Mouse (Mus musculus) intestine, embryonic 14.5 days (tissue): ENCODE measurements around the gene Dnajc3. TPM values are rescaled to one million over a fixed set of nuclear protein-coding genes. Genes with fewer than 3 reads are reported as not detected.

Source experiments
- ATAC-seq: fragments of 200-750 bp; cut with Nextera tagmentation; replicated peaks from 2 replicates; pipeline ENCODE4 v1.8.0; 2017; ENCODE audit warnings: low read depth, moderate number of reproducible peaks, moderate TSS enrichment, moderate library complexity; ENCODE audit not compliant: low FRiP score, low TSS enrichment
- DNase-seq: peaks from one replicate; pipeline ENCODE4 v3.0.0-alpha.2; 2018; ENCODE audit warnings: low spot score
- H3K27ac ChIP-seq: fragments of 300-500 bp; sonication (generic); 2 replicates; pipeline ENCODE4 v1.5.1; 2014; ENCODE audit warnings: low read depth, mild to moderate bottlenecking, control low read depth
- H3K27me3 ChIP-seq: fragments of 300-500 bp; sonication (generic); replicated peaks from 2 replicates; pipeline ENCODE4 v1.6.1; 2014; ENCODE audit warnings: low read length, control low read depth; ENCODE audit not compliant: control insufficient read depth, insufficient read depth
- H3K36me3 ChIP-seq: fragments of 300-500 bp; sonication (generic); 2 replicates; pipeline ENCODE4 v1.6.1; 2014; ENCODE audit warnings: low read length, control low read depth; ENCODE audit not compliant: control insufficient read depth, insufficient read depth
- H3K4me1 ChIP-seq: fragments of 300-500 bp; sonication (generic); replicated peaks from 2 replicates; pipeline ENCODE4 v1.6.1; 2014; ENCODE audit warnings: low read length, control low read depth, mixed read lengths; ENCODE audit not compliant: control insufficient read depth, insufficient read depth
- H3K4me2 ChIP-seq: fragments of 300-500 bp; sonication (generic); 2 replicates; pipeline ENCODE4 v1.6.1; 2014; ENCODE audit warnings: low read length
- H3K4me3 ChIP-seq: fragments of 300-500 bp; sonication (generic); 2 replicates; pipeline ENCODE4 v1.5.1; 2014; ENCODE audit warnings: low read depth, low read length, control low read depth, mixed read lengths
- H3K9ac ChIP-seq: fragments of 300-500 bp; sonication (generic); 2 replicates; pipeline ENCODE4 v1.6.1; 2014; ENCODE audit warnings: mild to moderate bottlenecking, low read length
- H3K9me3 ChIP-seq: fragments of 300-500 bp; sonication (generic); 2 replicates; pipeline ENCODE4 v1.6.1; 2016; ENCODE audit warnings: low read length, control low read depth; ENCODE audit not compliant: control insufficient read depth
- WGBS: fragments of 180-500 bp; shearing (Covaris S2); extraction: QIAGEN DNeasy Blood & Tissue Kit; methylation state at CpG from one replicate; pipeline ENCODE4 v1.1.7; 2014; 5-methylcytosine and 5-hydroxymethylcytosine counted together
- polyA plus RNA-seq: library from polyadenylated mRNA; unstranded; fragments of >200 nt; fragmentation: Nextera tagmentation; extraction: Ambion mirVana; gene quantifications from 2 replicates; pipeline ENCODE4 v1.2.1, GENCODE M21; 2014

Dnajc3 gene
- polyA plus RNA-seq, 1 experiment from 2014 or later: 40.9 TPM

DNA sequence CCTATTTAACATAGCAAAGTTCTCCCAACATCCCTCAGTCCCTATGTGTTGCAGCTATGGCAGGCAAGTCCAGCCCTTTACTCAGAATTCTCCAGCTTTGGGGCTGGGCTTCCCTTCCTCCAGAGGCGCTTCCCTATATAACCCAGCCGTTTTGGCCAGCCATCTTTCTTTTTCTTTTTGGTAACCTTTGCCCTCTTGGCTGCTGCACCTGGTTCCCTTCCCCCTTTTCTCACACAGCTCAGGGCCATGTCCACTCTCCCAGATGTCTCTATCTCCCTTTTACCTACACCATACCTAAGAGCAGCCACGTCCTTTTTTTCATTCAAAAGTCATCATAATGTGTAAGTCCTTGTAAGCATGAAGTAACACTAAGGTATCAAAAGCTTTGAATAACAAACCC lies 1.5 kb upstream of the Dnajc3 start:
- Histone ChIP-seq H3K36me3 (no peaks in the 10 kb centered on the region), H3K27me3 (no peaks in the 10 kb centered on the region), H3K4me2 (no peak overlapping the region), H3K4me1 (peaks cover 18% of the 10 kb centered on the region), H3K9me3 (no peaks in the 10 kb centered on the region), H3K9ac (no peak overlapping the region), H3K4me3 (no peak overlapping the region), H3K27ac (no peak overlapping the region)
- ATAC-seq (no peak), DNase-seq (no peak)
- WGBS: 62% methylated on average over 3 of the region's 3 CpGs

DNA sequence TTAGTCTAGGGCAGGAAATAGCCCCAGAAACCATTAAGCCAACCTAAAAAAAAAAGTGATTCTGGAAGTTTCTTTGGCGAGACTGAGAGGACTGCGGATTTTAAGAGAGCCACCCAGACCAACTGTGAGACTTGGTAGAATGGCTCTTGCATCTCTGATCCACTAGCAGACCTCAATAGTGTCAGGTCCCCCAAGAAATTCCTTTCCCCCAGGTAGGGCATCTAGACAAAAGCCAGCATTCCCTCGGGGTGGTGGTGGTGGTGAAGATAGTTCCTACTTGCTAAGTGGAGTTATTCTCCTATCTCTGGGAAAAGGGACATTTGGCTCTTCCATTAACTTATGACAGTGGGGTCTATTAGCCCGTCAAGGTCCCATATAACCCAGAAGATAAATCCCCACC lies 824 bp upstream of the Dnajc3 start:
- peak; percentile 60 for DNase-seq
- Histone ChIP-seq H3K4me3 (peak overlapping the region; percentile 96), H3K36me3 (no peaks in the 10 kb centered on the region), H3K9ac (peak overlapping the region; percentile 70), H3K27ac (peak overlapping the region; percentile 84), H3K4me2 (peak overlapping the region; percentile 61), H3K4me1 (peaks cover 20% of the 10 kb centered on the region), H3K27me3 (no peaks in the 10 kb centered on the region), H3K9me3 (no peaks in the 10 kb centered on the region)
- no peak; the same call in 1 of the 2 replicates for ATAC-seq
- 33% methylated on average over 4 of the region's 4 CpGs for WGBS

DNA sequence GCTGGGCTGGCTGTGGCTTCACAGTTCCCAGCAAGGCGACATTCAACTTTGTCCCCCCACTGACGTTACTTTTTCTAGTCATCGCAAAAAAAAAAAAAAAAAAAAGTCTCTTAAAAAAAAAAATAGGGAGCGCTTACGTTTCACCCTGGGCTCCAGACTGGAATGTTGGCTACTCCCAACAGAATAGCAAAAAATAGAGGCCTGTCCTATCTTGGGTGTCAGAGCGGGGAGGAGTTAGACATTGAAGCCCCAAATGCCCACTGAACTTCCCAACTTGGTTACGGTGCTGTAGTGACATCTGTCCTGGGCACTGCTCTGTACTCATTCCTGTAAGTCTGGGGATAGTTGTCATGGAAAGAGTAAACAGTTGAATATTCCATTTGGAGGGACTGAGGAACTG lies 775 bp downstream of the Dnajc3 start:
- DNase-seq (no peak), ATAC-seq (no peak)
- peaks cover 22% of the 10 kb centered on the region for H3K4me1 ChIP-seq
- H3K9ac ChIP-seq: peak overlapping the region; percentile 99
- WGBS: 2% methylated on average over 7 of the region's 7 CpGs
- peak overlapping the region; percentile 58 for H3K4me2 ChIP-seq
- H3K36me3 ChIP-seq: no peaks in the 10 kb centered on the region
- H3K4me3 ChIP-seq: peak overlapping the region; percentile 96
- no peaks in the 10 kb centered on the region for H3K27me3 ChIP-seq
- no peaks in the 10 kb centered on the region for H3K9me3 ChIP-seq
- peak overlapping the region; percentile 91; the same call in 1 of the 2 replicates for H3K27ac ChIP-seq

DNA sequence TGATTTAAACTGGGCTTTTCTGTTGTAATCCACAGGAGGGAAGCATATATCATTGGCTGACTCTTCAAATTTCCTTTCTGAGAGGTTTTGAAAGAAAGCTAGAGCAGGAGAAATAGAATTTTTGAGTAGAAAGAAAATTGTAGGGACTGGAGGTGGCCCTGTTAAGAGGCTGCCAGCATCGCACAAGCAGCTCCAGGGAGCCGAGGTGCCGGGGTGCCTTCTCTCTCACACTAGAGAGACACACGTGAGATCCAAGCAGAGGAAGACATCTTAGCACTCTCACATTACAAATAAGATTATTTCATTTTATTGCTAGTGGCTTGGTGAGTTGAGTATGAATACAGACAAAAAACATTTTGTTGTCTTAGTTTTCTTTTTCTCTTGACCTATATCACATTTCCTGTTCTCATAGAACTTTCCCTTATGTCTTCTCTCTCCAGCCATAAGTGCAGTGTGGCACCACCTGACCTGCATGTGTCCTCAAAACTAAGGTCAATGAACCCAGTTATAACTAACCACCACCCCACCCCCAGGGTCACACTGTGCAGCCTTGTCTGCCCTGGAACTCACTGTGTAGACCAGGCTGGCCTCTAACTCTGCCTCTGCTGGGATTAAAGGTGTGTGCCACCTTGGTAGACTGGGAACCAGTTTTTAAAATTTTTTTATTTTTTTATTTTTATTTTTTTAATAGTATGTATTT lies 3.2 kb downstream of the Dnajc3 start:
- Histone ChIP-seq H3K27ac (no peak overlapping the region), H3K4me1 (peaks cover 22% of the 10 kb centered on the region), H3K9ac (no peak overlapping the region), H3K27me3 (no peaks in the 10 kb centered on the region), H3K36me3 (no peaks in the 10 kb centered on the region), H3K9me3 (no peaks in the 10 kb centered on the region), H3K4me3 (no peak overlapping the region), H3K4me2 (no peak overlapping the region)
- no peak for DNase-seq
- ATAC-seq: no peak
- 81% methylated on average over 4 of the region's 4 CpGs for WGBS

DNA sequence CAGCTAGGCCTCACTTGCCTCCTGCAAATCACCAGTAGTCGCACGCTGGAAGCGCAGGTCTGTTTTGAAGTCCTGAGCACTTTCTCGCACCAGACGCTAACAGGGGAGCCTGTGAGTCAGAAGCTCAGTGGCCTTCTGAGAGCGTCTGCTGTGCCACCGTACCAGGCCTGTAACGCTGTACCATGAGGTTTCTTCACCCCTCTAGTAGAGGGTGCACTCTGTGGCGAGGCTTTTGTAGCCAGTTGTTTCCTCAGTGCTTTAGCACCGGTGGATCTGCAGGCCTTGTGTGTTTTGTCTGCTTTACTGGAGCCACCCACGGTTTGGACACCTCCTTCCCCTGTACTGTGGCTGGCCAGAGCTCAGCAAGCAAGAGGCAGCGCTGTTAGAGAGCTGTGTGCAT lies 4.3 kb downstream of the Dnajc3 start:
- DNase-seq (no peak), ATAC-seq (no peak)
- Histone ChIP-seq H3K4me3 (no peak overlapping the region), H3K9ac (no peak overlapping the region), H3K36me3 (no peaks in the 10 kb centered on the region), H3K4me2 (no peak overlapping the region), H3K9me3 (no peaks in the 10 kb centered on the region), H3K4me1 (peaks cover 16% of the 10 kb centered on the region), H3K27ac (no peak overlapping the region), H3K27me3 (no peaks in the 10 kb centered on the region)
- 54% methylated on average over 12 of the region's 12 CpGs for WGBS

DNA sequence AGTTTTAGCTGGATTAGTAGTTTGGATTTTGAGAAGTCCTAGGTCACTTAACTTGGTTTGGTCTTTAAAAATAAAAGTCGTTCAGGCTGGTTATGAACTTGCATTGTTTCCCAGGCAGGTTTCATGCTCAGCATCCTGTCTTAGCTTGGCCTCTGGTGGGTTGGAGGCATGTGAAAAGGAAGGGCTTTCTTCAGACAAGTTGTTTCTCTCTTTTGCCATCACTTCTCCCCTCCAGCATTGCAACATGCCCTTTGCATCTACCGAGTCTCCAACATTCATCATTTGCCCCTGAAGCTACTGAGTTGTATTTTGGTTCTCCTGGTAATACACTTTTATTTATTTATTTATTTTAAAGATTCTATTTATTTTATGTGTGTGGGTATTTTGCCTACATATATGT lies 6.9 kb downstream of the Dnajc3 start:
- DNase-seq: no peak
- ATAC-seq: no peak

DNA sequence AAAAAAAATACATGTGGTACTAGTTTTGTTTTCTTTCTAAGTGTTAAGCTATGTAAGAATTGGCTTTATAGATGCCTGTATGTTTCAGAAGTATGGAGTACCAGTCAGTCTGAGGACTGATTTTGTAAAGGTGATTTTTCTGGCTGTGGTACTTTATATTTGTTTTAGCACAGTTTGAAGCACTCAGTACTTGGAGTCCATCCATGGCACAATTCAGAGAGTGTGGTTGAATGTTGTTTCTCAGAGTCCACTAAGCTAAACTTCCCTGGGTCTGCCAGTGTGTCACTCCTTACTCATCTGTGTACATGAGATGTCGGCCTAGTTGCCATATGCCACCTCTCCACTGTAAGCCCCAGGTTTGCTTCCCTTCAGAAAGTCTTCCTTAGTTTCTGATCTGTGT lies 11.1 kb downstream of the Dnajc3 start:
- peaks cover 4% of the 10 kb centered on the region; the same call in 1 of the 2 replicates for H3K36me3 ChIP-seq
- H3K27ac ChIP-seq: no peak overlapping the region
- H3K9ac ChIP-seq: no peak overlapping the region
- DNase-seq: no peak
- no peaks in the 10 kb centered on the region for H3K4me1 ChIP-seq
- H3K4me3 ChIP-seq: no peak overlapping the region
- 89% methylated on average over 1 of the region's 1 CpGs for WGBS
- no peak overlapping the region for H3K4me2 ChIP-seq
- H3K9me3 ChIP-seq: no peaks in the 10 kb centered on the region
- no peaks in the 10 kb centered on the region for H3K27me3 ChIP-seq
- ATAC-seq: no peak

More for the DNA sequence above, 6.9 kb downstream of the Dnajc3 start:
- Histone ChIP-seq H3K27me3 (no peaks in the 10 kb centered on the region), H3K4me2 (no peak overlapping the region), H3K4me3 (no peak overlapping the region), H3K4me1 (peaks cover 4% of the 10 kb centered on the region; the same call in 1 of the 2 replicates), H3K27ac (no peak overlapping the region), H3K9me3 (no peaks in the 10 kb centered on the region), H3K36me3 (no peaks in the 10 kb centered on the region), H3K9ac (no peak overlapping the region)
- WGBS: 82% methylated on average over 2 of the region's 2 CpGs

DNA sequence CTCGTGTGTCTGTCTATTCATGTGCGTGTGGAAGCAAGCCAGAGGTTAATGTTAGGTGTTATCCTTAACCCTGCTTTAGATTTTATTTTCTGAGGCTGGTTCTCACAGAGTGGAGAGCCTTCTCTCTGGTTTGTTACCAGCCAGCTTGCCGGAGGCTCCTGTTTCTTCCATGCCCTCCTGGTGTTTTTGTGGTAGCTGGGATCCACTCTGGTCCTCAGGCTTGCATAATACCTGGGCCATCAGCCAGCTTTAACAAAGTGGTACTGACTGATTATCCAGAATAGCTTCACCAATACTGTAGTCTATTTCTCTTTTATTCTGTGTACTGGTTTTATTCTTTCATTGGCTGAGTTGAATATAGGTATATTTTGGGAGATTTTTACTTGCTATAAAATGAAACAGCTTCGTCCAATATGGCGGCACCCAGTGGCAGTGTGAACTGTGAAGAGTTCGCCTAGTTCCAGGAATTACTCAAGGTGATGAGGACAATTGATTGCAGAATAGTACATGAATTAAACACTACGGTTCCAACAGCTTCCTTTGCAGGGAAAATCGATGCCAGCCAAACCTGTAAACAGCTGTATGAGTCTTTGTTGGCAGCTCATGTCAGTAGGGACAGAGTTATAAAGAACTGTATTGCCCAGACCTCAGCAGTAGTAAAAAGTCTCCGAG lies 14.3 kb downstream of the Dnajc3 start:
- H3K4me3 ChIP-seq: no peak overlapping the region
- H3K9me3 ChIP-seq: no peaks in the 10 kb centered on the region
- 92% methylated on average over 9 of the region's 9 CpGs for WGBS
- ATAC-seq (no peak), DNase-seq (no peak)
- no peak overlapping the region for H3K27ac ChIP-seq
- H3K4me1 ChIP-seq: no peaks in the 10 kb centered on the region
- no peaks in the 10 kb centered on the region for H3K27me3 ChIP-seq
- H3K4me2 ChIP-seq: no peak overlapping the region
- H3K36me3 ChIP-seq: peaks cover 26% of the 10 kb centered on the region
- H3K9ac ChIP-seq: no peak overlapping the region

DNA sequence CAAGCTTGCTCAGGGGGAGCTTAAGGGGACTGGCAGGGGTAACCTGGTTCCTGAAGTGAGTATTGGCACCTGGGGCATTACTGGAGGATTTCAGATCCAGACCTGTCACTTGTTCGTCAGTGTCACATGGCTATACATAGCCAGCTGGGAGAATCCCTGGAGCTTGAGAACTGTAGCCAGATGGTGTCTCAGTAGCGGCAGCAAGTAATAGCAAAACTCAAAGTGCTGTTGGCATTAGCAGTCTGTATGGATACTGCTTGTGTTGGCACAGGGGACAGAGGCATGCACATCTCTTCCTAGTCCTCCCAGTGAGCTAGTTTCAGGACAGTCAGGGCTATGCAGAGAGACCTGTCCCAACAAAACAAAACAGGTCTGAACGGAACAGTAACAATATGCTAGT lies 20.2 kb downstream of the Dnajc3 start:
- Histone ChIP-seq H3K36me3 (peaks cover 76% of the 10 kb centered on the region), H3K9ac (no peak overlapping the region), H3K4me1 (no peaks in the 10 kb centered on the region), H3K27me3 (no peaks in the 10 kb centered on the region), H3K4me2 (no peak overlapping the region), H3K4me3 (no peak overlapping the region), H3K9me3 (no peaks in the 10 kb centered on the region), H3K27ac (no peak overlapping the region)
- ATAC-seq: no peak
- DNase-seq: no peak
- WGBS: 92% methylated on average over 3 of the region's 3 CpGs
